Mouse (Mus musculus) CD4-positive, CD25-positive, alpha-beta regulatory T cell, adult 2 months (primary cell): ENCODE measurements around the gene St7.

Experiments
- DNase-seq: peaks from one replicate; pipeline ENCODE4 v3.0.0-alpha.2; 2012; ENCODE audit warnings: low read depth, low spot score

The St7 gene

DNA sequence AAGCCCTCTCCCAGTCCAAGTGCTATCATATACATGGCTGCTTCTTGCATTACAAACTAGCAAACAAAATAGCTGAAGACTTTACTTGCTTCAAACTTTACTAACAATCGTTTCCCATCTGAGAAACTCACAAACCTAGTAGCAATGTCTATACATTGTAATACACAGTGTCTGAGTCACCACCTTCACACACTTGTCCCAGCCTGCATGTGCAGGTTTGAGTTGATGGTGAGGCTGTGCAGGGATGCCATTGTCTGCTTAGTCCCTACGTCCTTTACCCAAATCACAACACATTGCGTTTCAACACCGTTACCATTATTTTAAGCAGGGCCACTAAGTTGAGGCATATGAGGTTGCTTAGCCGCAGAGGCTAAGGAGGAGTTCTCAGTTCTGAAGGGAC is 26.7 kb downstream of the St7 start:
- no peak for DNase-seq

DNA sequence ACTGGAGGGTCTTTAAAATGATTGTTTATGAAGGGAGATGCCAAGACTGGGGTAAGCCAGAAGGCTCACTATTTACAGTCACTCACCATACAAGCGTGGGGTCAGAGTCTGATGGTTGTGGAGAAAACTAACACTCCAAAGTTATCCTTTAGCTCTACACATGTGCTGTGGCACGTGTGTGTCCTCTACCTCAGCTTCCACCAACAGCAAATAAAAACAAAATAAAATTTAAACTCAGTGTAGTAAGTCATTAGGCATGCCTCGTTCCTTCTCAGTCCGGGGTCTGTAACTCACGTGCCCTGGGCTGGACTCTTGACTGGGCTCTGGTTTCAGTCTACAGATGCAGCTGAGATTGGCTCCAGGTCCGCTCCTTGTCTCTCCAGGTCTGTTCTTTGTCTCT is 27.3 kb downstream of the St7 start:
- no peak for DNase-seq

DNA sequence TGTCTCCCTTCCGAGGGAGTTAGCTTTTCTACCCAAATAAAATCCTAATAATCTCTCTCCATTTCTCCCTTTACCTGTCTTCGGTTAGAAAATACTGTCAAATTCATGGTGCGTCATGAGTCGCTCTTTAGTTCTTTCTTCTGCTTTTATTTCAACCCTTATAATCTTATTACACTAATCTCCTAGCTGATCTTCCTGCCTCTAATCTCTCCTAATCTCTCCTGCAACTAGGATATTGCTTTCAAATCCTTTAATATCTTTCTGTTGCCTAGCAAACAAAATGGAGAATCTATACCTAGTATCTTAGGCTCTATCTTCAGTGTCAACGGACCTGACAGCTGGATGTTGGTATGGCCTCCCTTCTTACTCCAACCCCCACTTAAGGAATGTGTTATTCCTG is 29.0 kb downstream of the St7 start:
- DNase-seq = no peak

DNA sequence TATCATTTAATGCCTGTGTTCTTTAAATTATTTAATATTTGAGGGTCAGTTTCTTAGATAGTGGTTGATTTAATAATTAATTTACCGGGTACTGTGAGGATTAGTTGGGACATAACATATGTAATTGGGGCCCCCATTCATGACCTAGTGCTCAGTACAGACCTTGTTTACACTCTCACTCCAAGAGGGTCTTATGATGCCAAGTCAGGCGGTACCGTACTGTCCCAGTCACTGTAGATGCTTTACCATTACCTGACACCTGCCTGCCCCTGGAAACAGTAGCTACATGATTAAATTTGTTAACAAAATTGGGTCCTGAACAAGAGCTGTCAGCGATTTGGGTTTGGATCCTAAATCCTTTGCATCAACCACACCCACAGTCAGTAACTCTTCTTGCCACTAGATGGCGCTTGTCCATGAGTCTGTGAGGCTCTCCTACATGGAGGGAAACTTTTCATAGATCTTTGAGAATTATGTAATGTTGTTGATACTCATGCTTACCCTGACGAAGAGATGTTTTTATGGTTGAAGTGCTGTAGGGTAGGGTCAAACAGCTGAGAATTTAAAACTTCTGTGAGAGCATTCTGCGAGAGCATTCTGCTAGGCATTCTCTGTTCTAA is 33.2 kb downstream of the St7 start:
- peak; percentile 80 for DNase-seq

DNA sequence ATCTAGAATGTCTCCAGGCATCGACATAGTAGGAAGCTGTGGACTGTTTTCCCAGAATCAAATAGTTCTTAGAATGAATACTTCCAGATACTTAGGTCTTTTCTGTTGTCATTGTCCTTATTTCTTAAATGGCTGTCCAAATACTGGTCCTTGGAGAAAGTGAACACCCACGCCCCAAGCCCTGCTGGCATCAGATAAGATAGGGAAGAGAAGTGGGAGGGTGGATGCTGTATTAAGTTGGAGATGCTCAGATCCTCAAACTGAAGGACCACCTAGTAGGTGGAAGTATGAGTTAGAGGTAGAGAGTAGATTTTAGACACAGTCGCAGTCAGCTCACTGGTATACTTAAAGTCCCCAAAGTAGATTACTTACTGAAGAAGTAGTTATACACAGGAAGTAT is 34.5 kb downstream of the St7 start:
- DNase-seq = no peak

DNA sequence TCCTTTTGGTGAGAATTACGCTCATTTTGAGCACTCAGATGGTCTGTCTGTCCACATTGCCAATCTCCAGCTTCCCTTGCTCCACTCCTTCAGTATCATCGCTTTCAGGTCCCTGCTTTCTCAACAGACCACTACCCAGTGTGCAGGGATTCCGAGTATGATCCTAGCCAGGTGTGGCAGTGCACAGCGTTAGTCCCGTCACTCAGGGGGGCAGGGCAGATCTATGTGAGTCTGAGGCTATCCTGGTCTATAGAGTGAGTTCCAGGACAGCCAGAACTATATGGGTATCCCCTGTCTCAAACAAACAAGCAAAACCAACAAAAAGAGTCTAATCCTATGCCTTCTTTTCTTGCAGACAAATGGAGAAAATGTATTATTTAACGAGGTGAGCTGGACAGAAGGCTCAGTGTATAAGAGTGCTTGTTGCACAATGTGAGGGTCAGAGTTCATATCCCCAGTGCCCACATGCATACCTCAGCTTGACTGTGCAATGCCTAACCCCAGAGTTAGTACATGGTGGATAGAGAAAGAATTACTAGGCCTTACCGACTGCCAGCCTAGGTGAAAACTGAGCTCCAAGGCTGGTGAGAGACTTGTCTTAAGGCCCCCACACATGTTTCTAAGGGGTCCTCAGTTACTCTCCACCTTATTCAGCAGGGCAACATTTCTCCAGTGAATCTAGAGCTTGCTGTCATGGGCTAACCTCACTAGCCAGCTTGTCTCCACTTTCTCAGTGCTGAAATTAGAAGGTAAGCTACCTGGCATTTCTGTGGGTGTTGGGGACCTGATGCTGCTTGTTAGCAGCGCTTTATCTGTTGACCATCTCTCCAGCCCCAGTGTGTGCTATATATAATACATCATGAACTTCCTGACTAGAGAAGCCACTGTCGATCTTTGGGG is 35.4 kb downstream of the St7 start:
- no peak for DNase-seq

DNA sequence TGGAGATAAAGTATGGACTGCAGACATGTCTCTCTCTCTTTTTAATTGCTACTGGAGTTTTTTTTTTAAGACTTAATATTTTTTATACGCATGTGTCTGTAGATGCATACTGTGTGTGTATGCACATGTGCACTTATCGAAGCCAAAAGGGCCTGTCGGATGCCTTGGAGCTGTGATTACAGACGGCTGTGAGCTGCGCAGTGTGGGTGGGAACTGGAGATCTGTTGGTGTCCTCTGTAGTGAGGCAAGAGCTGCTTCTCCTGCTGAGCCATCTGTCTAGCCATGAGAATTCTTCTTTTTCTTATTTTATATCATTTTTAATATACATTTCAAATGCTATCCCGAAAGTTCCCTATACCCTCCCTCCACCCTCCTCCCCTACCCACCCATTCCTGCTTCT is 37.4 kb downstream of the St7 start:
- no peak for DNase-seq

DNA sequence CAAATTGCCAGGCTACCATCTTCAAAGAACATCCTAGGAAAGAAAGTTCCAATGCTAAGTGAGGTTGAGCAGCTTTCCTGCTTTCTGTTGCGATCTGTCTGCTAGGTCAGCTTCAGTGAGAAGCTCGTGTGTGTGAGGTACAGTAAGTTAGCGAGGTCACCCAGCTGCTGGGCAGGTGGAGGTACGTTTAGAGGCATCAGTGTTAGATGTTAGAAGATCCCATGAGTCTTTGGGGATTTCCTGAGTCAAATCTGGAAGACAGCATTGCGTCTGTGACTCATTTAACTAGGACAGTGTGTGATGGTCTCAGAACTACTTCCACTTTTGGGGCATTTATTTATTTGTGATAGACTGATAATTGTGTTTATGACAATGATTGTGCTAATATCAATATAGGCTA is 39.0 kb downstream of the St7 start:
- DNase-seq = peak; percentile 11

DNA sequence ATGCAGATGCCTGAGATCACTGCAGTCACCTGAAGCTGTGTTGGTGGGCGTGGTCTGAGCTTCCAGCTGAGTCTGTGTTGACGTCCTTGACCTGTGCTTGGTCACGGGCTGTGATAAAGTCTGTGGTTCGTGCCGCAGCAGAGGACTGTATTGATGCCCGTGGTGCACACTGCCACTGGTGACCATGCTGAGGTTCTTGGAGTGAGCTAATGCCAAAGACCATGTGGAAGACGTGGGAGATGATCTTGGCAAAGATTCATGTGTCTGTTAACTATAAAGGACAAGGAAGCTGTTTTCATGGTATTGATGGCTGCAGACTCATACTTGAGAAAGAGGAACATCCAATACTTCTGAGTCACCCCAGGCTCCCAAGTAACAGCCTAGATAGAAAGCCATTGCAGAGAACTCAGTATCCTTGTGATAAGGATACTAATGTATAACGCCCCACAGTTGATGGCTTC is 41.2 kb downstream of the St7 start:
- no peak for DNase-seq

DNA sequence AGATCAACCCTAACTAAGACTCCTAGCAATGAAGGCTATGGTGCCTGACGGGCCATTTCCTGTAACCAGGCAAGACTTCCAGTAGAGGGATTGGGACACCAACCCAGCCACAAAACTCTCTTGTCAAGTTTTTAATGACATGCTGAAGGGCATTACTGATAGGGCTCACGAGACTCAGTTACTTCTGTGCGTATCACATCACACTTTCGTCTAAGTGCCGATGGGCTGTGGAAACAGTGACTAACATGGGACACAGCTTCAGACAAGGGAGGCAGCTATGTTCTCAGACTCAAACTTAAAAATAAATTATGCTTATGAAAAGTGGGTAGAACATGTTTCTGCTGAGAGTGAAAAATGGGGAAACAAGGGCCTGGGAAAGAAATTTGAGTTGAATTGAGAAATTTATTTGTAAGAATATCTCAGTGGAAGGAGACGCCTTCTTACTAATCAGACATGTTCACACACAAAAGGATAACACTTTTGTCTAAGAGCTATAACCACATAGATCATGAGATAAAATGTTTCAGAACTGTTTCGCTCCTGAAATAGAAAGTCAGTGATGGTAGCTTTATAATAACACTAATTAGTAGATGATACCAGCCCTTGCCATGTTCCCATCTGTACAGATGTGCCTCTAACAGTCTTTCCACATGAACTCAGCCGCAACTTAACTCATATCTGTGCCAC is 44.7 kb downstream of the St7 start:
- peak; percentile 61 for DNase-seq

DNA sequence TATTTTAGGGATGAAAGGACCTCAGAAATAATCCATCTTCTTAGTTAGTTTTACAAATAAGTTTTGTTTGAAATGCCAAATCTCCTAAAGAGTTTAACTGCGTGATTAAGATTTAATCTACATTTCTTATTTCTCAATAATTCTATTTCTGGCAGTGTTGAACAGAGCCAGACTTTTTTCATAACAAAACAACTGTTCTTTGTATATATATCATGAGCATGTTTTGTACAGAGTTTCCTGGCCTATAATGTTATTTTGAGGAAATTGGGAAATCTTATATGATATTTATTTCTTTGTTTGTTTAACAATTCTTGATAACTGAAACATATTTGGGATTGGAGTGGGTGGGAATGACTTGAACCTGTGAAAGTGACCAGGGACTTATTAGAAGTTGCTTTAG is 47.4 kb downstream of the St7 start:
- no peak for DNase-seq

DNA sequence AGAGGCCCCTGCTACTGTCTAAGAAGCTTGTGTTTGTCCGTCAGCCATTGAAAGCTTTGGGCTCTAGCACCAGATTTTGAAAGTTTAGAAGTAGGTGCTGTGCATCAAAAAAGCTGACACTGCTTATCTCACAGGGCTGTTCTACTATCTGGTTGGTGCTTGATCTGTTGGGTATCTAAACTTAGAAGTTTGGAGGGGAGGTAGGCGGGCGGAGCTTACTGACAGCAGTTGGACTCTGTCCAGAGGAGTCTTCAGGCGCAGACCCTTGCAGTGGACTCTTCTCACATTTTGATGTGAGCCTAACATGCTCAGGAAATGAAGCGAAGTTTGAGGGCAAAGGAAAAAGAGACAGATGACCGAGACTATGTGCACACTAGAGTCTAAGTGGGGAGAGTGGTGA is 48.9 kb downstream of the St7 start:
- DNase-seq = no peak

DNA sequence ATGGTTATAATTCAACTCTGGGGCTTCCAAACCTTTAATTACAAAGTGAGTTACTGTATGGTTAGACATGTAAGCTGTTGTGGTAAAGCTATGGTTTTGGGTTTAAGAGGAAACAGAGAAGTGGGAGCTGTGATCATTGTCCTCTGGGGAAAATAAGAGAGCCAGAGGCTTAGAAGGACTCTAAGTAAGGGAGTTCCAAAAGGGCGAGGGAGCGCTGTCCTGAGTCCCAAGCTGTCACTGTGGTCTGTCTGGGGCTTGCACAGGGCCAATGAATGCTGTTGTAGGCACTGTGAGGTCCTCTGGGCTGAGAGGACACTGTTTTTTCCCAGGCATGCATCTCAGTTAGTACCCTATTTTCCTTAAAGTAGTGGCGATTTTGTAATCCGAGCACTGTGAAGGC is 49.5 kb downstream of the St7 start:
- no peak for DNase-seq

DNA sequence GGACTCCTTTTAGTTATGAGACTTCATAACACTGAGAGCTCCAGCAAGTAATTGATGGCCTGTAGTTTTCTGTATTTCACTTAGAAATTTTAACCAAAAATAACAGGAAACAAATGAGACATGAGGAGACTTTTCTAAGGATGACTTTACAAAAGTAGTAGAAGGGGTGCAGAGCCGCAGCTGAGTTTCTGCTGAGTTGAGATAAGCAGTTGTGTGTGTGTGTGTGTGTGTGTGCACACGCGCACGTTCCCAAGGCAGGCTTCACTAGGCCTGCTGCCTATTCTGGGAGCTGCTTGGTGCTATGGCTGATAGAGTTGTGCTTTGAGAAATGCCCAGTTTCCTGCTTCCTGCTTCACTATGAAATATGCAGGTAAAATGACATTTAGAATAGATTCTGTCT is 50.6 kb downstream of the St7 start:
- peak; percentile 15 for DNase-seq

DNA sequence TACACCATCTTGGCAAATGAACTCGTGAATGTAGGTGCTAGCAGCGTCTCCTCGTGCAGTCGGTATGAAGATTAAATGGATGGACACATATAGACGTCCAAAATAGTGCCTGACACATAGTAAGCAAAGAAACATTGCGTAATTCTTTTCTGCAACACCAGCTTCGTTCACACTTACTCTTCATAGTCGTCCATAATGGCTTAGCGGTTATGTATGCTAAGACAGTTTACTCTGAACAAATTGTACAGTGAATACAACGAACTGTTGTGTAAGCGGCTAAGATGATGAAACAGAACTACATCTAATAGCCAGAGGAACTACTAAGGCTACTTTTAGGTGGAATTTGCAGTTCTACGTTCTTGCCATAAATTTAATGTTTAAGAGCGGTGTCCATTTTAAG is 55.0 kb downstream of the St7 start:
- no peak for DNase-seq

DNA sequence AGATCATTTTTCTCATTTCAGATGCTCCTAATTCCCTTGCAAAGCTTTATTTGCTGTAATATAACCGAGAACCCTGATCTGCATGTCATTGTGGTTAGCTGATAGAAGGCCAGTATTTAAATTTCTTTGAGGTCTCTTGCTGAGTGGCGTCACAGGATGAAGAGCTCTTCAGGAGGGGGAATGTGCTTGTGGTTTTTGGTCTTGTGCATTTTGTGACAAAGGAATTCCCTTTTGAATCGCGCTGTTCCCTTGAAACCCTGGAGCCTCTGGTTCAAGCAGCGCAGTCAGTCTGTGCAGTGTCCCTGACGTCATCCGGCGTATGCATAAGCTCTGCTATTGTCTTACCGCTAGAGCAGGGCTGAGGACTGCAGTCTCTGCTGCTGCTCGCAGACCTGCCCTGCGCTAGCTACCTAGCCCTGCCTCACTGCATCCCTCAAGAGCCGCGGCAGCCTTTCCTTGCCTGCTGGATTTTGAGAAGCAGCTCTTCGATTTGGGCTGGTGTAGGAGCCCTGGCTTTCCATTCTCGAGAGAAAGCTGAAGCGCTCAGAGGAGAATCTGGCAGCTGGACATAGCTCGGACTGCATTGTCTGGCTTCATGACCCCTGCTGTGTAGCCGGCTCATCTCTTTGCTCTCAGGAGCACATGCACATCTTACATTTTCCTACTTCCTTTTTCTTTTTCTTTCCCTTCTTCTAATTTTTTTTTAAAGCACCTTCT is 56.3 kb downstream of the St7 start:
- DNase-seq = peak; percentile 84

DNA sequence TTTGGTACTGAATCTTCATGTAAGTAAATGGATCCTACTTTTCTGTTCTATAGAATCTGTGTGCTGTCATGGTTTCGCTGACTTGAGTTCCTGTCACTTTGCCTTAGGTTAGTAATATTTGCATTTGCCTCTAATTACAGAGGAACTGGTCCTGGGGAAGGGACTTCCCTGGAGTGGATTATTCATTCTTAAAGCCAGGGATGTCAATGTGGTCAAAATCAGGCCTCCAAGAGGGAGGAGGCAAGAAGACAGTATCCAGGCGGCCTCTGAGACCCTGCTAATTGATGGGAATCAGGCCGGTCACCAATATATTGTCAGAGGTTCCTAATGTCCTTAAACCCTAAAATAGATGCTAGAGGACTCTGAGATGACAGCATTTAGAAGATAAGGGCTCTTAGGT is 56.9 kb downstream of the St7 start:
- DNase-seq = no peak

DNA sequence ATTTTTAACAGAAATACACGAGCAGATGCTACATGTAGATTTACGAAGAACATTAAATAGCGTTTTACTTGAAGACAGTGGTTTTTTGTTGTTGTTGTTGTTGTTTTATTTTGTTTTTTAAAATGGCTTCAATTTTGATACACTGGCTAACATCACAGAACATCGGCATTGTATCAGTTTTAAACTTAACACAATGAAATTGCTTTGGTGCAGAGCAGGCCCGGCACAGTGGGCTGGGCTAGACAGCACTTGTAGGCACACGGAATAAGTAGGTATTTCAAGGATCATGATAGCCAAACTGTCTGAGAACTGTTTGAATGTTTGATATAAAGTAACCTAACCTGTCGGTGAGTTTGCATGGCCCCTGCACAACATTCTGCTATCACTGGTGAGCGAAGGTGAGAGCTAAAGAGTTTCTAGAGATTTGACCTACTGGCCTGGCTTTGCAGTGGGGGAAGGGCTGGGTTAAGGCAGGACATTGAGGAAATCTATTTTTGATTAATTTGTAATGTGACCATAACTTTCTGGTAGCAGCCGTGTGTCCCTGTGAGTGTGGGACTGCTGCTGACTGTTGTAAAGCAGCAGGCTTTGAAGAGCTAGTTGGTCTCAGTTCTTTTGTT is 57.4 kb downstream of the St7 start:
- DNase-seq = no peak

DNA sequence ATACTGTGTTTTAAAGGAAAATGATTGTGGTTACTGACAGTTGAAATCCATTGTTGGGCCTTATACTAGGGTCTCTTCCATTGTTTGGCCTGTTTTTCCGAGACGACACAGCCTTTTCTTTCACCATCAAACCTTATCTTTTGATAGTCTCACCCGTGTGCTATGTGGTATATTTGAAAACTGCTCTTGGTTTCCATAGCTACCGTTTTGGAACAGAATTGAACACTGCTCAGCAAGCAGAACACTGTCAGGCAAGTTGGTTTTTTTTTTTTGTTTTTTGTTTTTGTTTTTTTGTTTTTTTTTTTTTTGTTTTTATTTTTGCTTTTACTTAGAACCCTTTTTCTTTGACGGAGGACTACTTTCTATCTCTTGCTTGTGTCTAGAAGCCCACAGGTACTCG is 58.2 kb downstream of the St7 start:
- no peak for DNase-seq

DNA sequence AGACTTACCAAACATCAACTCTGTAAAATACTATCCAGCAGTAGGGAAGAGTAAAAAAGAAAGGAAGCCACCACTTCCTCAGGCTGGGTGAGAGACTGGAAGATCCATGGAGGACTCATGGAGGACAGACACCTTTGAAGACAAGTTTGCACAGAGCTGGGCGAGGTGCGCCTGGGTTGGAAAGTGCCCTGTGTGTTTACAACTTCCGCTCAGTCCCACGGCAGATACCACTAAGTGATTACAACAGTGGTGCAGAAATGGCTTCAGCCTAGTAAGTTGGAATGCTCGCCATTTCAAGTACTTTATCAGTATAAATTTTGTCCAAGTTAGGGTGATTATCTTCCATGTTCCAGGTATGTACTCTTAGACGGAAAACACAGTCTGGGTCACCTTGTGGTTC is 63.2 kb downstream of the St7 start:
- DNase-seq = no peak

DNA sequence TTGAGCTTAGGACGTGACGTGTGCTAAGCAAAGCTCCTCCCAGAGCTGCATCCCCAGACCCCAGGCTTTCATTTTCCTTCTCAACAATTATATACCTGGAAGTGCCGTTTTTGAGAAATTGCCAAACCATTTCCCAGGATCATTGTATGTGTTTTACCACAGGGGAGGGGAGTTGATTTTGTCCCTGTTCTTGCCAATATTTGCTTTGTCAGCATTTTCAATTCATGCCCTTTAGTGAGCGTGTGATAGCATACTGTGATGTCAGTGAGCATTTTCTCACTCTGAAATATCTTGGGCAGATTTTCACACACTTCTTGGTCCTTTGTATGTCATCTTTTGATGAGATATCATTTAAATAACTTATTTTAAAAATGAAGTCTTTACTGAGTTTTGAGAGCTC is 65.8 kb downstream of the St7 start:
- DNase-seq = no peak
